In the genomic region with DNA sequence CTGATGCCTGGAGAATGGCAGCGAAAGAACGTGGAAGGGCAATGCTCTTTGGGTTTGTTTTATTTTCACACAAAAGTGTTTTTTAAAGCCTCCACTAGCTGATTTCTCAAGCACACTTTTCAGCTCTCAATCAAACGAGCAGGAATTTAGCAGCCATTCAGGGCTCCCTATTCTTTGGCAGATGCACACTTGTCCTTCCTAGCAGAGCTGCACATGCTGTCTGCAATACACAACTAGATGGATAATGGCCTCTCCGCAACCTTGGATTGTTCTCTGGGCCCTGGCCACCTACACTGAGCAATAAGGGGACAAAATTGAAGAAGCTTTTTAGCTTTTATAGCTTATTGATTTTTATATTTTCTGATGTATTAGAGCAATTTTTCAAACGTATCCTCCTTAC, we compare ENCODE assay signal across 20 mouse cellular contexts.
DNase-seq lines count a peak whose midpoint lies in the region; ATAC-seq and TF ChIP-seq lines count a peak whose summit lies in the region.
"Had no signal": no experiment of that assay in that cellular context is flagged by ENCODE, and none has a peak within 500 bp of the region (broad histone marks: within the 10 kb centered on the region; RNA-seq: fewer than 3 reads in every experiment).

No protein-coding gene starts in this region.

- no peak overlapping the region for H3K4me2 ChIP-seq in hindbrain, embryonic 13.5 days
- H3K4me2 ChIP-seq in midbrain, embryonic 13.5 days (replicated peaks): no peak overlapping the region
- H3K4me2 ChIP-seq: embryonic facial prominence, embryonic 13.5 days; neural tube, embryonic 12.5 days had no signal

- no peak overlapping the region for H3K27ac ChIP-seq in hindbrain, embryonic 13.5 days
- H3K27ac ChIP-seq in midbrain, embryonic 13.5 days: no peak overlapping the region
- no peak overlapping the region for H3K27ac ChIP-seq in embryonic facial prominence, embryonic 10.5 days (replicated peaks)
- no peak overlapping the region for H3K27ac ChIP-seq in left cerebral cortex, adult 2 months
- H3K27ac ChIP-seq: embryonic facial prominence, embryonic 13.5 days; heart, embryonic 10.5 days; limb, embryonic 10.5 days; neural tube, embryonic 12.5 days had no signal

- intact Hi-C loops in left cerebral cortex, adult 2 months (cut with DNase I): no loop called here

- no peaks in the 10 kb centered on the region for H3K36me3 ChIP-seq in hindbrain, embryonic 13.5 days
- no peaks in the 10 kb centered on the region for H3K36me3 ChIP-seq in midbrain, embryonic 13.5 days
- no peaks in the 10 kb centered on the region for H3K36me3 ChIP-seq in embryonic facial prominence, embryonic 10.5 days (replicated peaks)
- H3K36me3 ChIP-seq: embryonic facial prominence, embryonic 13.5 days; heart, embryonic 10.5 days; limb, embryonic 10.5 days; neural tube, embryonic 12.5 days had no signal

- H3K9me3 ChIP-seq in hindbrain, embryonic 13.5 days: no peaks in the 10 kb centered on the region
- no peaks in the 10 kb centered on the region for H3K9me3 ChIP-seq in midbrain, embryonic 13.5 days
- H3K9me3 ChIP-seq in embryonic facial prominence, embryonic 10.5 days: 0 out of 2 replicates have a peak, but pooled peaks cover 5% of the 10 kb centered on the region
- H3K9me3 ChIP-seq: embryonic facial prominence, embryonic 13.5 days; heart, embryonic 10.5 days; limb, embryonic 10.5 days; neural tube, embryonic 12.5 days had no signal

- H3K4me1 ChIP-seq in hindbrain, embryonic 13.5 days (replicated peaks): no peaks in the 10 kb centered on the region
- peaks cover 4% of the 10 kb centered on the region; the same call in 1 of the 2 replicates for H3K4me1 ChIP-seq in midbrain, embryonic 13.5 days (replicated peaks)
- no peaks in the 10 kb centered on the region for H3K4me1 ChIP-seq in embryonic facial prominence, embryonic 10.5 days
- H3K4me1 ChIP-seq: embryonic facial prominence, embryonic 13.5 days; heart, embryonic 10.5 days; limb, embryonic 10.5 days; neural tube, embryonic 12.5 days had no signal

- no peak overlapping the region for H3K4me3 ChIP-seq in hindbrain, embryonic 13.5 days
- H3K4me3 ChIP-seq in midbrain, embryonic 13.5 days (replicated peaks): no peak overlapping the region
- no peak overlapping the region for H3K4me3 ChIP-seq in embryonic facial prominence, embryonic 10.5 days
- H3K4me3 ChIP-seq in left cerebral cortex, adult 2 months: no peak overlapping the region
- H3K4me3 ChIP-seq: embryonic facial prominence, embryonic 13.5 days; heart, embryonic 10.5 days; limb, embryonic 10.5 days; neural tube, embryonic 12.5 days had no signal

- no peak for TF ChIP-seq CTCF in brain, embryonic 14.5 days (IDR thresholded peaks at IDR 0.05; ENCODE audit: borderline replicate concordance, extremely low read depth, insufficient read depth, insufficient read length)
- TF ChIP-seq CTCF in left cerebral cortex, adult 2 months (IDR thresholded peaks at IDR 0.05): no peak

- DNase-seq in brain, embryonic 14.5 days (ENCODE audit: low read depth): peak; percentile 84
- DNase-seq in embryo, embryonic 11 days: peak; percentile 5
- no peak for DNase-seq in embryonic facial prominence, embryonic 10.5 days (ENCODE audit: low spot score)
- DNase-seq in adrenal gland, postnatal 25 days: no peak
- DNase-seq in left cerebral cortex, adult 2 months (ENCODE audit: extremely low spot score in 1 of 2, low spot score in 2 of 2): no peak
- DNase-seq: adrenal gland, adult 2 months; cerebellum, adult 11-12 months; cerebellum, postnatal 36 days; kidney, adult 18-20 months; kidney, postnatal 14 days; layer of hippocampus, adult 9-11 months; liver, postnatal 0 days; lung, postnatal 10 days; thymus, postnatal 25 days had no signal

- no peak overlapping the region for H3K9ac ChIP-seq in hindbrain, embryonic 13.5 days
- no peak overlapping the region for H3K9ac ChIP-seq in midbrain, embryonic 13.5 days (replicated peaks)
- H3K9ac ChIP-seq: embryonic facial prominence, embryonic 13.5 days; liver, postnatal 0 days; neural tube, embryonic 12.5 days had no signal

- H3K27me3 ChIP-seq in hindbrain, embryonic 13.5 days: no peaks in the 10 kb centered on the region
- no peaks in the 10 kb centered on the region for H3K27me3 ChIP-seq in midbrain, embryonic 13.5 days
- no peaks in the 10 kb centered on the region for H3K27me3 ChIP-seq in embryonic facial prominence, embryonic 10.5 days (replicated peaks; ENCODE audit: low read depth, poor library complexity, severe bottlenecking)
- H3K27me3 ChIP-seq: embryonic facial prominence, embryonic 13.5 days; neural tube, embryonic 12.5 days had no signal

- 44% methylated on average over 5 of the region's 5 CpGs for WGBS in hindbrain, embryonic 13.5 days
- 25% methylated on average over 5 of the region's 5 CpGs for WGBS in midbrain, embryonic 13.5 days
- WGBS in embryonic facial prominence, embryonic 10.5 days: 73% methylated on average over 5 of the region's 5 CpGs

- TF ChIP-seq POLR2A in brain, embryonic 14.5 days (IDR thresholded peaks at IDR 0.05; ENCODE audit: borderline replicate concordance, extremely low read depth, insufficient read depth, insufficient read length, poor library complexity, severe bottlenecking): no peak

- peak; percentile 68; the same call in 1 of the 2 replicates for ATAC-seq in hindbrain, embryonic 13.5 days (ENCODE audit: low FRiP score)
- ATAC-seq in midbrain, embryonic 13.5 days: peak; percentile 82; the same call in 1 of the 2 replicates
- ATAC-seq: liver, postnatal 0 days had no signal

Comparison
In these comparisons a context has a peak if more than half of its experiments do, and no peak if none do; other contexts are left out.
1. DNase-seq: peak in brain, embryonic 14.5 days (single experiment) and embryo, embryonic 11 days (single experiment); none in embryonic facial prominence, embryonic 10.5 days (single experiment), adrenal gland, postnatal 25 days (single experiment) and left cerebral cortex, adult 2 months (0 of 2).